Mouse (Mus musculus) CH12.LX (cell line): Measurements from ENCODE around the gene Plpp3.

Experiments used
- BHLHE40 ChIP-seq: IDR thresholded peaks from 2 replicates; pipeline ENCODE4 v1.6.1; 2011; ENCODE audit warnings: mild to moderate bottlenecking, low read depth, low read length, improper control_type of control experiment
- CHD1 ChIP-seq: IDR thresholded peaks from 2 replicates; pipeline ENCODE4 v1.6.1; 2012; ENCODE audit warnings: low read depth, low read length, improper control_type of control experiment, inconsistent platforms
- CTCF ChIP-seq, 2 experiments: IDR thresholded peaks in 1 of 2; conservative IDR thresholded peaks in 1 of 2; 2 replicates each; pipeline ENCODE4 v1.5.1; 2011 to 2012; ENCODE audit warnings: low read depth in 2 of 2, low read length in 2 of 2, improper control_type of control experiment in 1 of 2, inconsistent platforms in 1 of 2, mild to moderate bottlenecking in 1 of 2, moderate library complexity in 1 of 2
- E2F4 ChIP-seq: IDR thresholded peaks from 2 replicates; pipeline ENCODE4 v1.6.1; 2011; ENCODE audit warnings: low read depth, low read length, improper control_type of control experiment; ENCODE audit not compliant: insufficient replicate concordance
- EP300 ChIP-seq: IDR thresholded peaks from 2 replicates; pipeline ENCODE4 v1.6.1; 2011; ENCODE audit warnings: low read length, improper control_type of control experiment
- GABPA ChIP-seq: IDR thresholded peaks from 2 replicates; pipeline ENCODE4 v1.6.1; 2012; ENCODE audit warnings: low read depth, low read length, improper control_type of control experiment, inconsistent platforms; ENCODE audit not compliant: insufficient replicate concordance
- KAT2A ChIP-seq: IDR thresholded peaks from 2 replicates; pipeline ENCODE4 v1.6.1; 2012; ENCODE audit warnings: low read length, improper control_type of control experiment, inconsistent platforms; ENCODE audit not compliant: insufficient replicate concordance
- MAZ ChIP-seq: IDR thresholded peaks from 2 replicates; pipeline ENCODE4 v1.6.1; 2012; ENCODE audit warnings: low read depth, mild to moderate bottlenecking, inconsistent platforms, low read length, improper control_type of control experiment, moderate library complexity
- NELFE ChIP-seq: IDR thresholded peaks from 2 replicates; pipeline ENCODE4 v1.6.1; 2011; ENCODE audit warnings: low read depth, low read length, improper control_type of control experiment
- NRF1 ChIP-seq: IDR thresholded peaks from 2 replicates; pipeline ENCODE4 v1.6.1; 2014; ENCODE audit warnings: low read depth, mild to moderate bottlenecking, inconsistent platforms, low read length, improper control_type of control experiment, moderate library complexity
- POLR2A ChIP-seq: IDR thresholded peaks from 2 replicates; pipeline ENCODE4 v1.6.1; 2011; ENCODE audit warnings: low read depth, mild to moderate bottlenecking, improper control_type of control experiment, low read length
- TBP ChIP-seq: conservative IDR thresholded peaks from 2 replicates; pipeline ENCODE4 v1.6.1; 2011; ENCODE audit warnings: low read depth, low read length, improper control_type of control experiment
- TCF12 ChIP-seq: IDR thresholded peaks from 2 replicates; pipeline ENCODE4 v1.6.1; 2014; ENCODE audit warnings: low read depth, mild to moderate bottlenecking, inconsistent platforms, low read length, improper control_type of control experiment
- ZC3H11A ChIP-seq: IDR thresholded peaks from 2 replicates; pipeline ENCODE4 v1.6.1; 2012; ENCODE audit warnings: low read depth, mild to moderate bottlenecking, inconsistent platforms, low read length, improper control_type of control experiment

DNA sequence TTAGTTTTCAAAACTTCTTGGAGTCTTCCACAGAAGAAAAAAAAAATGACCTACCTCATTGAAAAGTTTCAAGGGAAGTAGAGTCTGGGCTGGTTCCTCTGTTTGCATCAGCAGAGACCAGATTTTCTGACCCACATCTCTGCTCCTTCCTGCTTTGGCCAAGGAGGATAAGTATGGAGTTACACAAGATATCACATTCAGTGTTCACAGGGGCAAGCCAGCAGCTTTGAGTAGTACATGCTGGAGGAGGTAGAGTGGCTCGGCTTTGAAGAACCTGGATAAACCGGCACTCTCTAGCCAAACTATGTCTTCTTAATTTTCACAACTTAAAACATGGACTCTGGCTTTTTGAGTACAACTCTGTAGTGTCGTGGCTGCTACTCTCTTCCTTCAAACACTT lies 3.9 kb upstream of the Plpp3 start:
- TF ChIP-seq CHD1 (no peak), E2F4 (no peak), ZC3H11A (no peak), GABPA (no peak), MAZ (no peak), BHLHE40 (no peak), POLR2A (no peak), CTCF (conservative IDR thresholded peaks at IDR 0.05 in 1 of 2, IDR thresholded peaks at IDR 0.05 in 1 of 2; ENCODE audit: low read depth in 2 of 2, low read length in 2 of 2) (no peak), EP300 (no peak), KAT2A (no peak), NRF1 (no peak), NELFE (no peak), TBP (no peak), TCF12 (no peak)
